Mouse (Mus musculus): ENCODE data around the gene Mrpl33.
"Not testable (repeated sequence)": the region's sequence is repeated elsewhere in the genome, so short reads cannot be mapped to it uniquely, and the experiment has no call there.

Gene Mrpl33

GRCm38 (mm10) chr5:31596481-31597429 lies at the start of gene Mrpl33:
Gene Mrpl33, plus strand, starts transcription at chr5:31596935.
- DNase-seq, result peak; percentile 41

DNA sequence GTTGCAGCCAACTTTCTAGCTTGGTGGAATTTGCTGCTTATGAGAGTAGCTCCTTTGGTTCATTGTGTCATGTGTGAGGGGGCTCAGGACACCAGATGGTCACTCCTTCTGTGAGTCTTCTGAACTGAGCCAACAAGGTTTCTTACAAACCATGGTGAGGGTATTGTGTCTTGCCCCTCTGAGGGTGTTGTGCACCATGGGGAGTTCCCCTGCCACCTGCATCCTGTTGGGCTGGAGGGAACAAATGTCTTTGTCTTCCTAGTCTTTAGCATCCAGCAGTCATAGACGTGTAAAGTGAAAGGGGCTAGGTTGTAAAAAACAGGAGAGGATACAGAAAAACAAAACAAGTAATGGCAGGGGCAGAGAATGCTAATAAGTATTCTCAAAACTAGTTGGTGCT lies 37.3 kb upstream of the Mrpl33 start:
- DNase-seq, result no peak

DNA sequence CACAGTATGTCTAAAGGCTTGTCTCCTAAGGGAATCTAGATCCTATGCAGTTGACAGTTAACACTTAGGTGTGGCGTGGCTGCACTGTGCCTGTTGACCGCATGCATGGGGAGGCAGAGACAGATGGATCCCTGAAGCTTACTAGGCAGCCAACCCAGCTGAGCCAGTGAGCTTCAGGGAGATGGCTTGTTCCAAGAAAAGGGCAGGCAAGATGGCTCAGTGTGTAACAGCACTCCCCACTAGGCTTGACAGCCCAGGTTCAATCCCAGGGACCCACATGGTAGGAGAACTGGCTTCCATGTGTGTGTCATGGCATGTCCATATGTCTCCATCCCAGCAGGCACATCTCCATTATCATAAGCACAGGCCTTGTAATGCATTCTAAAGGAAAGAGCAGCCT lies 36.4 kb upstream of the Mrpl33 start:
- DNase-seq, result no peak

- no peak for DNase-seq
These were observed 34.6 kb upstream of the Mrpl33 start for GRCm38 (mm10) chr5:31562036-31562666.

DNA sequence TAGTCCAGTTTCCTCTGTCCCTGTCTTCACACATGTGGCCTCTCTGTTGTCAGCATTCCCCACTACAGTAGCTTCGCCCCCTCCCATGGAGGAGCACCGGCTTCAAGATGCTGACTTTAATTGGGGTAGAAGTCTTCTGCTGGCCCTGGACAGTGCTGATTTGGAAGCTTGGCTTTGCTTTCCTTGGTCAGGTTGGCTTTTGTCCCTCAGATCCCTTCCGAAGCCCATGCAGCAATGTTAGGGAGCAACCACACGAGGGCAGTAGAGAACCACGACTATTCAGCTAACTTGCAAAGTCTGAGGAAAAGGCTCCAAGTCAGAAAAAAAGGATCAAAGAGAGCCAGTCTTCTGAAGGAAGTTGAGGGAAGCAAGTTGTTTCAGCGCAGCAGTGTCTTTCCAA lies 33.2 kb upstream of the Mrpl33 start:
- DNase-seq, result peak; percentile 62

DNA sequence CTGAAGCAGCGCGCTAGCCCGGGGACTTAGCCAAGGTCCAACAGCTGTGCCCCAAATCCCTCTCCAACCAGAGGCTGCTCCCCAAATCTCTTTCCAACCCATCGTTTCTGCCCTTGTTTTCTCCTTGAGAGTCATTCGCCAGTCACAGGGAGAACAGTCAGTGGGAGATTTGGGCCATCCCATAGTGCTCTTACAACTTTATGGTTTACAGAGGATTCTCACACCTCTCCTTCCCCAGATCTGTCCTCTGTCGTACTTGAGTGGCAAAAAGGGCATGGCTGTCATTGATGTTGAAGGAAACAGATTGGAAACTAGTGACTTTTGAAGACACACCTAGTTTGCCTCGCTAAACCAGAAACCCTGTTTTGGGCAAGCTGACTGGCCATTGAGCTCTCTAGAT lies 32.8 kb upstream of the Mrpl33 start:
- DNase-seq, result no peak

- no peak for DNase-seq
These were observed 31.8 kb upstream of the Mrpl33 start for GRCm38 (mm10) chr5:31564976-31565375.

- no peak for DNase-seq
These were observed 30.7 kb upstream of the Mrpl33 start for GRCm38 (mm10) chr5:31566026-31566425.

DNA sequence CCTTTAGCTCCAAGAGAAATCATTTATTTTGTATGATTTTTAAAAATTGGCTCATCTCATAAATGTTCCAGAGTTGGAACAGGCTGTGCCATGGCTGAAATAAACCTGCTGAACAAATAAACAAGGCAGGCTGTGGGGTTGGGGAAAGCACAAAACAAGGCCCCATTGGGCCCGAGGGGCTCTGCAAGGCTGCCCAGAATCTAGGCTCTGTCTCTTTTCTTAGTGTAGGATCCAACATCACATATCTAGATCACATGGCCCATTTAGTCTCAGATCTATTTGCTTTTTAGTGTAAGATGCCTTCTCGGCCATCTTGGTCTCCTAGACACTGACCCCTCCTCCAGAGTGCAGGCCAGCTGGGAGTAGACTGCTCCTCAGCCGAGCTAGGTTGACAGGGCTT lies 30.3 kb upstream of the Mrpl33 start:
- DNase-seq, result no peak

DNA sequence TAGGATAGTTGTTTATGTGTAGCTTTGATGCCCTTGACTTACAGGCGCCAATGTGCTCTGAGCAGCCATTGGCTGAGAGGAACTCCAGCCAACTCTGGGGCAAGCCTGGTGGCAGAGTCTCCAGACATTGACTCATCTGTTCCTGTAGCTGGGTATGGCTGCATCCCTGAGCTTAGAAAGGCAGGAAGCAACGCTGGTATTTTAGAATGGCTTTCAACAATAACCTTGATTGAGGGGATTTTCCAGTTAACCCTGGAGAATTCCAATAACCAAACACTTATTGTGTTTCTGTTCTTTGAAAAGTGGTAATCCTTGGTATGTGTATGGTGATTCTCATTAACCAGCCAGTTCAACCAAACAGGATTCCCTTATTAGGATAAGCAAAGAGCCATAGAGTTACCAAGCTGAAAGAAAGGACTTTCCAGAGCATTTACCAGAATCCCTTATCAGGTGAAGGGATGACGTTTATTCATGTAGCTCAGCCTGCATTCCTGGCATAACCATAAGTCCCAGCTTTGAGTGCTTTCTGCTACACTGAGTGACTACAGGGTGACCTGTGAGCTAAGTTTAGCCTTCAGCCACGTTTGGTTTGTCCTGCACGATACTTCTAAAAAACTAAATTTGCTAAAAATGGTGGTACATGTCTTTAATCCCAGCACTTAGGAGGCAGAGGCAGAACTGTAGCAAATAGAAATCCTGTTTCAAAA lies 28.6 kb upstream of the Mrpl33 start:
- no peak for DNase-seq

DNA sequence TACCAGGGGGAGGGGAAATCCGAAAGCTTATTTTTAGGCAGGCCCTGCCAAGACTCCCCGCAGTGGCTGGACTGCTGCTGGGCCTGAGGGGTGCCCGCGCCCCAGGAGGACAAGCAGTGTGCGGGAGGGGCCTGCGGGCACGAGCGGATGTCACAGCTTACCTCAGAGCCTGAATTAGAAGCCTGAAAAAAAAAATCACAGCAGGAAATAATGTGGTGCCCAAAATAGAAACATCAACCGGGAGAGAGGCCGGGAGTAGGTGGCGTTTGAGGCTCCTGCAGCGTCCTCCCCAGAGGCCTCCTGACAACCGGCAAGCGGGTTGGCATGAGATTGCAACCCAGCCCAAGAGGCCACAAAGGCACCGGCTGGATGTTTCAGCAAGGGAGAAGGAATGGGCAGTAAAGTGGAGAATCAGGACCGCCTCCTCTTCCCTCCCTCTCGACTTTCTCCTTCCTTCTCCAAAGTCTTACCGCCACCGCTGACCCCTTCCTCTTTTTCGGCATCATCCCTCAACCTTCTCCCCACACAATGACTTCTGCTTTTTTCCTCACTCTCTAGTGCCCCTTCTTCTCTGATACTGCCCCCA lies 25.6 kb upstream of the Mrpl33 start:
- peak; percentile 35 for DNase-seq

GRCm38 (mm10) chr5:31573722-31574121 lies 23.0 kb upstream of the Mrpl33 start:
- no peak for DNase-seq

- no peak for DNase-seq
These were observed 20.2 kb upstream of the Mrpl33 start for GRCm38 (mm10) chr5:31576539-31576975.

DNA sequence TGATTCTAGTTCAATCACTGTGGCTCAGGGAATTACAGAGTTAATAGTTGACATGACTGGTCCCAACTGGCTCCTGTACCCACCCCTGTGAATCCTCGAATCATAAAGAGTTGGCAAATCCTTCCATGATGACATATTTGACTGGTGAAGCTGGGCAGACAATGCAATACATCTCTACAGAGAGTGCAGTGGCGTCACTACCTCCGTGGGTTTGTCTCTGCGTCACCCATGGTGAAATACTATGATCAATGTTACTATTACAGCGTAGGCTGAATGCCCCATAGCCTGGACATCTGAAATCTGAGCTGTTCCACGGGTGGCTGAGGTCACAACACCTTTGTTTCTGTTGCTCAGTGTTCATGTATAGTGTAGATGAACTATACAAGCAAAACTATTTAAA lies 15.5 kb upstream of the Mrpl33 start:
- no peak for DNase-seq

GRCm38 (mm10) chr5:31581932-31582331 lies 14.8 kb upstream of the Mrpl33 start:
- DNase-seq, result no peak

GRCm38 (mm10) chr5:31583261-31583660 lies 13.5 kb upstream of the Mrpl33 start:
- no peak for DNase-seq

DNA sequence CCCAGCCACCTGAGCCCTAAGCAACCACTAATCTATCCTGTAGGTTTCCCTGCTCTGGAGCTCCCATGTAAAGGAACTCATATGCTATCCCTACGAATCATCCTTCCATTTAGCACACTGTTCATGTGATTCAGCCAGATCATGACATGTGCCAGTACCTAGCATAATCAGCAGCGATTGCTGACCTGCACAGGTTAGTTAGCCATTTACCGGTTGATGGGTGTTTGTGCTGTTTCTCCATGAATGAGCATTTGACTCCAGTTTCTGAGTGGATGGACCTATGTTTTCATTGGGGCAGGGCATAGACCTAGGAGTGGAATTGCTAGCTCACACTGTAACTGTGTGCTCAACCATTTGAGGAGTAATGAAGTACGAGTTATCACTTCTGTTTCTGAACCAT lies 11.2 kb upstream of the Mrpl33 start:
- DNase-seq, result no peak

- DNase-seq, result no peak
These were observed 8.7 kb upstream of the Mrpl33 start for GRCm38 (mm10) chr5:31588016-31588415.

DNA sequence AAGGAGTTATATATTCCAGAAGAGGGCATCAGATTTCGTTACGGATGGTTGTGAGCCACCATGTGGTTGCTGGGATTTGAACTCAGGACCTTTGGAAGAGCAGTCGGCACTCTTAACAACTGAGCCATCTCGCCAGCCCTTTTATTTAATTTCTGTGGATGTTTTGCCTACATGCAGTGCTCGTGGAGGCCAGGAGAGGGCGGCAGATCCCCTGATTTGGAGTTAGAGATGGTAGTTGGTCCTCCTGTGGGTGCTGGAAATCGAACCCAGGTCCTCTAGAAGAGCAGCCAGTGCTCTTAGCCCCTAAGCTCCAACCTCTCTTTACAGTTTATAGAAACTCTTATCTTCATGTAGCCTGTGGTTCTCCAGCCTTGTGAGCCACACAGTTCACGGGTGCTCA lies 8.1 kb upstream of the Mrpl33 start:
- DNase-seq, result not testable (repeated sequence)

DNA sequence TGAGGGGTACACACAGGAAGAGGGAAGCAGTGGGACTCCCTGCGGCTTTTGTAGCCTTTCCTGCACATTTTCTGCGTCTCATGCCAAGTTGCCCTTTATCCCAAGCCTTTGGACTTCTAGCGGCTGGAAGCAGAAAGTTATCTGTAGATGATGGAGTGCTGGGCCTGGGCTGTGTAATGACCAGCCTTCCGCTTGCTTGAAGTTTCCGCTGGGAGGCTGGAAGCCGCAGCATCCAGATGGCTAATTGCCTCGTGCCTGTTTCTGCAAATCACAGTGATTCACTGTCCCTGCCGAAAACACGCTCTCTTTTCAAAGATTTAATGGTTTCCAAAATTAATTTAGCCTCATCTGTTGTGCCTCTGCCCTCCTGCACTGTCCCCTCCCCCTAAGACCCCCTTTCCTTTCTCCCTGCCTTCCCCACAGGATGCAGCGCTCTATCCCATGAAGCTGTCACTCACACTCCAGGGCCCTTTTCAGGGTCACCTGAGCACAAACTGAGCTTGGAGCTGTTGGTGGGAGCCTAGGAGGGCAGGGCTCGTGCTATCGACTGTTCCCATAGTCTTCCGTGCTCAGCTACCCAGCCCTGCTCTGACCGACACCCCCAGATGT lies 6.9 kb upstream of the Mrpl33 start:
- DNase-seq, result no peak

DNA sequence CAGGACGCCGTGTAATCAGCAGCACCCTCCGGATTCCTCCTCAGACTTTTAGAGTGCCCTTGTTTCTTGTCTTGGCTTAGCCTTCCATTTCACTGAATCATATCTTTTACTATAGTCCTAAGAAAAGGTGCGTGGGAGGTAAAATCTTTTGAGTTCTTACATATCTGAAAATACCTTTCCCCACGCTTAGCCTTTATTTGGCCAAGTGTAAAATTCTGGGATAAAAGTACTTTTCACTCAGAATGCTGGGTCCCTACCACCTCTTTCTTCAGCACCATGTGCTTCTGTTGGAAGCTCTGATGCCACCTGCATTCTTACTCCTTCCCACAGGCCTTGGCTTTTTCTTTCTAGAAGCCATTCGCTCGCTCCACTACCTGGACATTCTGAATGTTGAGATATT lies 5.6 kb upstream of the Mrpl33 start:
- DNase-seq, result no peak

- no peak for DNase-seq
These were observed 867 bp upstream of the Mrpl33 start for GRCm38 (mm10) chr5:31595868-31596267.

- DNase-seq, result no peak
These were observed 752 bp downstream of the Mrpl33 start for GRCm38 (mm10) chr5:31597430-31597944.
